Mouse (Mus musculus): ENCODE measurements around the gene Tectb. TPM values are rescaled to one million over a fixed set of nuclear protein-coding genes. Genes with fewer than 3 reads are reported as not detected.

The Tectb gene
- total and polyA plus RNA-seq, 2 experiments, result 0.07 to 0.18 TPM

GRCm38 (mm10) chr19:55158606-55159005, 21.9 kb upstream of the Tectb start:
- H3K36me3 ChIP-seq (ENCODE audit: control insufficient read depth, insufficient read depth, low read length), result no peaks in the 10 kb centered on the region
- no peaks in the 10 kb centered on the region for H3K27me3 ChIP-seq (ENCODE audit: control insufficient read depth, insufficient read depth, low read length)
- TF ChIP-seq CTCF (IDR thresholded peaks at IDR 0.05; ENCODE audit: low read depth, low read length) (no peak), POLR2A (IDR thresholded peaks at IDR 0.05; ENCODE audit: extremely low read depth, insufficient read depth, low read length) (no peak)
- 83% methylated on average over 8 of the region's 8 CpGs for WGBS
- H3K9ac ChIP-seq (ENCODE audit: low read depth, low read length), result no peak overlapping the region
- DNase-seq (ENCODE audit: extremely low read depth, low read depth, low spot score), result no peak
- H3K27ac ChIP-seq (replicated peaks; ENCODE audit: insufficient read depth, low read depth, low read length), result no peak overlapping the region
- no peaks in the 10 kb centered on the region for H3K79me2 ChIP-seq (ENCODE audit: control insufficient read depth, insufficient read depth, low read length)
- H3K4me1 ChIP-seq (ENCODE audit: control insufficient read depth, insufficient read depth, low read length), result no peaks in the 10 kb centered on the region; the same call in 1 of the 2 replicates
- no peak overlapping the region for H3K4me3 ChIP-seq (ENCODE audit: insufficient read depth, low read depth, low read length)

DNA sequence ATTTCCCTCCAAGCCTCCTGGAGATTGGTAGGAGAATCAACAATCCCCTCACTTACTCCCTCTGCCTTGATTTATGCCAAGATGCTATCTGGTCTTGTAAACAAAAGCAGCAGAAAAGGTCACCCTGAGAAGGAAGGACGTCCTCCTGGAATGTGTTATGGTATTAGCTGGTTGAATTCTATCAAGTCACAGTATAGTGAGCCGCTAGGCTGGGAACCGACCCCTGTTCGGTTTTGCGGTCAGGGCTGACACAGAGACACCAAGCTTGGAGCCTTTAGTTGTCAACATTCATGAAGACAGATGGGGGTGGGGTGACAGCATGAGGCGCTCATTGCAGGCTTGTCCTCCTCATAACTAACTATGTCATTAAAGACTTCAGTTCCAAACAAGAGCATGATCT, 20.7 kb upstream of the Tectb start:
- H3K27me3 ChIP-seq (ENCODE audit: control insufficient read depth, insufficient read depth, low read length), result no peaks in the 10 kb centered on the region
- 75% methylated on average over 6 of the region's 6 CpGs for WGBS
- no peaks in the 10 kb centered on the region for H3K36me3 ChIP-seq (ENCODE audit: control insufficient read depth, insufficient read depth, low read length)
- no peak overlapping the region for H3K27ac ChIP-seq (replicated peaks; ENCODE audit: insufficient read depth, low read depth, low read length)
- no peak overlapping the region for H3K4me3 ChIP-seq (ENCODE audit: insufficient read depth, low read depth, low read length)
- TF ChIP-seq CTCF (IDR thresholded peaks at IDR 0.05; ENCODE audit: low read depth, low read length) (no peak), POLR2A (IDR thresholded peaks at IDR 0.05; ENCODE audit: extremely low read depth, insufficient read depth, low read length) (no peak)
- no peak for DNase-seq (ENCODE audit: extremely low read depth, low read depth, low spot score)
- H3K79me2 ChIP-seq (ENCODE audit: control insufficient read depth, insufficient read depth, low read length), result no peaks in the 10 kb centered on the region
- H3K9ac ChIP-seq (ENCODE audit: low read depth, low read length), result no peak overlapping the region
- no peaks in the 10 kb centered on the region; the same call in 1 of the 2 replicates for H3K4me1 ChIP-seq (ENCODE audit: control insufficient read depth, insufficient read depth, low read length)

- Histone ChIP-seq H3K4me1 (ENCODE audit: control insufficient read depth, insufficient read depth, low read length) (peaks cover 12% of the 10 kb centered on the region), H3K4me3 (ENCODE audit: insufficient read depth, low read depth, low read length) (no peak overlapping the region), H3K27me3 (ENCODE audit: control insufficient read depth, insufficient read depth, low read length) (no peaks in the 10 kb centered on the region), H3K9ac (ENCODE audit: low read depth, low read length) (no peak overlapping the region), H3K27ac (replicated peaks; ENCODE audit: insufficient read depth, low read depth, low read length) (no peak overlapping the region), H3K36me3 (ENCODE audit: control insufficient read depth, insufficient read depth, low read length) (no peaks in the 10 kb centered on the region), H3K79me2 (ENCODE audit: control insufficient read depth, insufficient read depth, low read length) (no peaks in the 10 kb centered on the region)
- 78% methylated on average over 4 of the region's 4 CpGs for WGBS
- DNase-seq (ENCODE audit: extremely low read depth, low read depth, low spot score), result peak; percentile 21
- TF ChIP-seq CTCF (IDR thresholded peaks at IDR 0.05; ENCODE audit: low read depth, low read length) (no peak), POLR2A (IDR thresholded peaks at IDR 0.05; ENCODE audit: extremely low read depth, insufficient read depth, low read length) (no peak)
These were observed 18.3 kb upstream of the Tectb start for GRCm38 (mm10) chr19:55162271-55162670.

- no peak overlapping the region for H3K9ac ChIP-seq (ENCODE audit: low read depth, low read length)
- peaks cover 19% of the 10 kb centered on the region for H3K4me1 ChIP-seq (ENCODE audit: control insufficient read depth, insufficient read depth, low read length)
- H3K4me3 ChIP-seq (ENCODE audit: insufficient read depth, low read depth, low read length), result no peak overlapping the region
- no peaks in the 10 kb centered on the region for H3K79me2 ChIP-seq (ENCODE audit: control insufficient read depth, insufficient read depth, low read length)
- H3K27ac ChIP-seq (replicated peaks; ENCODE audit: insufficient read depth, low read depth, low read length), result no peak overlapping the region
- TF ChIP-seq POLR2A (IDR thresholded peaks at IDR 0.05; ENCODE audit: extremely low read depth, insufficient read depth, low read length) (no peak), CTCF (IDR thresholded peaks at IDR 0.05; ENCODE audit: low read depth, low read length) (no peak)
- H3K27me3 ChIP-seq (ENCODE audit: control insufficient read depth, insufficient read depth, low read length), result no peaks in the 10 kb centered on the region
- H3K36me3 ChIP-seq (ENCODE audit: control insufficient read depth, insufficient read depth, low read length), result no peaks in the 10 kb centered on the region
- WGBS, result 82% methylated on average over 1 of the region's 1 CpGs
- DNase-seq (ENCODE audit: extremely low read depth, low read depth, low spot score), result no peak
These were observed 16.4 kb upstream of the Tectb start for GRCm38 (mm10) chr19:55164162-55164561.

DNA sequence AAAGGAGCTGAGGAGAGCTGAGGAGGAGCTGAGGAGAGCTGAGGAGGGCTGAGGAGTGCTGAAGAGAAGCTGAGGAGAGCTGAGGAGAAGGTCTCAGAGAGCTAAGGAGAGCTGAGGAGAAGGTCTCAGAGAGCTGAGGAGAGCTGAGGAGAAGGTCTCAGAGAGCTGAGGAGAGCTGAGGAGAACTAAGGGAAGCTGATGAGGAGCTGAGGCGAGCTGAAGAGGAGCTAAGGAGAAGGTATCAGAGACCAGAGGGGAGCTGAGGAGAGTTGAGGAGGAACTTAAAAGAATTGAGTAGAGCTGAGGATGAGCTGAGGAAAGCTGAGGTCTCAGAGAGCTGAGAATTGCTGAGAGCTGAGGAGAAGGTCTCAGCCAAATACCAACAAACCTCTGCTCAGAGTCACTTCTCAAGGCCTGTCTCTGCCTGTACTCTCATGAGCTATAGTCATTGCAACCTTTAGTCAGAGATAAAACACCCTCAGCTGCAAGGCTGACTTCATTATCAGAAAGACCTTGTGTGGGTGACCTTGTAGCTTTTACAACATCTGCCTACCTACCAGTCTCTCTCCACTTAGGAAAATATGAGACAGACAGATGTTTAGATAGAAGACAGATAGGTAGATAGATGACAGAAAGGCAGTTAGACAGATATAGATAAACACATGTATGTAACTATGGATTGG, 15.2 kb upstream of the Tectb start:
- Histone ChIP-seq H3K27me3 (ENCODE audit: control insufficient read depth, insufficient read depth, low read length) (no peaks in the 10 kb centered on the region), H3K27ac (replicated peaks; ENCODE audit: insufficient read depth, low read depth, low read length) (no peak overlapping the region), H3K4me1 (ENCODE audit: control insufficient read depth, insufficient read depth, low read length) (peaks cover 23% of the 10 kb centered on the region), H3K4me3 (ENCODE audit: insufficient read depth, low read depth, low read length) (no peak overlapping the region), H3K36me3 (ENCODE audit: control insufficient read depth, insufficient read depth, low read length) (no peaks in the 10 kb centered on the region), H3K79me2 (ENCODE audit: control insufficient read depth, insufficient read depth, low read length) (no peaks in the 10 kb centered on the region), H3K9ac (ENCODE audit: low read depth, low read length) (no peak overlapping the region)
- peak; percentile 41 for DNase-seq (ENCODE audit: extremely low read depth, low read depth, low spot score)
- TF ChIP-seq POLR2A (IDR thresholded peaks at IDR 0.05; ENCODE audit: extremely low read depth, insufficient read depth, low read length) (no peak), CTCF (IDR thresholded peaks at IDR 0.05; ENCODE audit: low read depth, low read length) (no peak)
- 88% methylated on average over 1 of the region's 1 CpGs for WGBS

DNA sequence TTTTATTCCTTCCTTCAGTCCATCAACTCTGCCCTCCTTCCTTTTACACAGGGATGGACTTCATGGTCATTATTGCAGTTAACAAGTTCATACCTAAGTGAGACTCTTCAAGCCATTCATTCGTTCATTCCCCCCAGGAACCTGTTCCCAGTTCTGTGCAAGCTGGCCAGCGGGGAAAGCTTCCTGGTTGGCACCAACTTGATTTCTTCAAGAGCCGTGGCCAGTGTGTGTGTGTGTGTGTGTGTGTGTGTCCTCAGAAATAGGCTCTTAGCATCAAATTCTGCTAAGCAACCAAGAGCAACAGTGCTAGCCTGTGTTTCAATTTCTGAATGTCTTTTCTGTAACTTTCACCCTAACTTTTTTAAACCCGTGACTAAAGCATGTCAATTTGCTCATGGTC, 14.6 kb upstream of the Tectb start:
- no peak for TF ChIP-seq CTCF (IDR thresholded peaks at IDR 0.05; ENCODE audit: low read depth, low read length)
- no peak overlapping the region for H3K9ac ChIP-seq (ENCODE audit: low read depth, low read length)
- no peaks in the 10 kb centered on the region for H3K36me3 ChIP-seq (ENCODE audit: control insufficient read depth, insufficient read depth, low read length)
- no peaks in the 10 kb centered on the region for H3K27me3 ChIP-seq (ENCODE audit: control insufficient read depth, insufficient read depth, low read length)
- H3K27ac ChIP-seq (replicated peaks; ENCODE audit: insufficient read depth, low read depth, low read length), result peak overlapping the region; percentile 46
- 78% methylated on average over 4 of the region's 4 CpGs for WGBS
- DNase-seq (ENCODE audit: extremely low read depth, low read depth, low spot score), result no peak
- H3K4me3 ChIP-seq (ENCODE audit: insufficient read depth, low read depth, low read length), result no peak overlapping the region
- peaks cover 25% of the 10 kb centered on the region for H3K4me1 ChIP-seq (ENCODE audit: control insufficient read depth, insufficient read depth, low read length)
- H3K79me2 ChIP-seq (ENCODE audit: control insufficient read depth, insufficient read depth, low read length), result no peaks in the 10 kb centered on the region

Data from liver, adult 2 months (tissue).